Comparison of ENCODE assay signal across 8 mouse cellular contexts in genomic region chr11:105911592-105912375, GRCm38 (mm10). TPM values are rescaled to one million over a fixed set of nuclear protein-coding genes. Genes with fewer than 3 reads are reported as not detected.
A peak's percentile ranks its signal among the peaks of the same experiment; 100 is the strongest.
DNase-seq lines count a peak whose midpoint lies in the region; ATAC-seq and TF ChIP-seq lines count a peak whose summit lies in the region.

No protein-coding gene starts in this region.

- no peak overlapping the region for H3K27ac ChIP-seq in forebrain, embryonic 12.5 days
- H3K27ac ChIP-seq in hindbrain, postnatal 0 days = no peak overlapping the region
- no peak overlapping the region for H3K27ac ChIP-seq in midbrain, embryonic 11.5 days (ENCODE audit: low read depth, low read length)

- H3K27me3 ChIP-seq in forebrain, embryonic 12.5 days = no peaks in the 10 kb centered on the region
- H3K27me3 ChIP-seq in hindbrain, postnatal 0 days (ENCODE audit: insufficient read depth, low read length) = no peaks in the 10 kb centered on the region
- H3K27me3 ChIP-seq in midbrain, embryonic 11.5 days (ENCODE audit: control insufficient read depth, insufficient read depth, low read length) = no peaks in the 10 kb centered on the region

- H3K36me3 ChIP-seq in forebrain, embryonic 12.5 days (replicated peaks) = no peaks in the 10 kb centered on the region
- peaks cover 34% of the 10 kb centered on the region; the same call in 1 of the 2 replicates for H3K36me3 ChIP-seq in hindbrain, postnatal 0 days (ENCODE audit: insufficient read depth, low read length)
- H3K36me3 ChIP-seq in midbrain, embryonic 11.5 days (ENCODE audit: control insufficient read depth, insufficient read depth, low read length) = no peaks in the 10 kb centered on the region

- no peaks in the 10 kb centered on the region for H3K4me1 ChIP-seq in forebrain, embryonic 12.5 days
- no peaks in the 10 kb centered on the region for H3K4me1 ChIP-seq in hindbrain, postnatal 0 days (ENCODE audit: insufficient read depth, low read length)
- no peaks in the 10 kb centered on the region for H3K4me1 ChIP-seq in midbrain, embryonic 11.5 days (ENCODE audit: control insufficient read depth, insufficient read depth, low read length)

- no peak overlapping the region for H3K4me2 ChIP-seq in forebrain, embryonic 12.5 days
- no peak overlapping the region for H3K4me2 ChIP-seq in hindbrain, postnatal 0 days (ENCODE audit: low read depth, low read length)
- no peak overlapping the region for H3K4me2 ChIP-seq in midbrain, embryonic 11.5 days

- 0 out of 2 replicates have a peak, but pooled peaks have one; percentile 57 for ATAC-seq in forebrain, embryonic 12.5 days (ENCODE audit: low FRiP score)
- ATAC-seq in hindbrain, postnatal 0 days = peak; percentile 85
- peak; percentile 63; the same call in 1 of the 2 replicates for ATAC-seq in midbrain, embryonic 11.5 days (ENCODE audit: low FRiP score)

- DNase-seq in gastrocnemius, adult 18-20 months (ENCODE audit: low spot score) = peak; percentile 82
- no peak for DNase-seq in gastrocnemius, postnatal 25 days
- peak; percentile 81 for DNase-seq in c-Kit-positive CD71-negative TER-119-negative erythroid progenitor cells, embryonic 14.5 days (ENCODE audit: low read depth)
- DNase-seq in hindbrain, postnatal 0 days (ENCODE audit: low spot score) = peak; percentile 93
- DNase-seq in left cerebral cortex, postnatal 14 days (ENCODE audit: low spot score in 2 of 2) = peak; percentile 85 to 90
- DNase-seq in midbrain, embryonic 11.5 days (ENCODE audit: low spot score, missing footprints) = peak; percentile 94
- DNase-seq in right cerebral cortex, postnatal 4 days = peak; percentile 77

- no peak overlapping the region for H3K4me3 ChIP-seq in forebrain, embryonic 12.5 days (replicated peaks)
- no peak overlapping the region for H3K4me3 ChIP-seq in hindbrain, postnatal 0 days (ENCODE audit: low read length)
- no peak overlapping the region for H3K4me3 ChIP-seq in midbrain, embryonic 11.5 days (ENCODE audit: low read depth, low read length)

- 38% methylated on average over 4 of the region's 4 CpGs for WGBS in forebrain, embryonic 12.5 days
- WGBS in hindbrain, postnatal 0 days = 33% methylated on average over 4 of the region's 4 CpGs
- WGBS in midbrain, embryonic 11.5 days = 39% methylated on average over 4 of the region's 4 CpGs

- 0 out of 2 replicates have a peak overlapping the region, but pooled peaks have one; percentile 12 for H3K9ac ChIP-seq in forebrain, embryonic 12.5 days
- H3K9ac ChIP-seq in hindbrain, postnatal 0 days (replicated peaks; ENCODE audit: low read length) = no peak overlapping the region
- no peak overlapping the region for H3K9ac ChIP-seq in midbrain, embryonic 11.5 days (ENCODE audit: low read length)

- TF ChIP-seq CTCF in hindbrain, postnatal 0 days (IDR thresholded peaks at IDR 0.05; ENCODE audit: low read depth) = peak; percentile 94

- no peaks in the 10 kb centered on the region for H3K9me3 ChIP-seq in forebrain, embryonic 12.5 days
- no peaks in the 10 kb centered on the region for H3K9me3 ChIP-seq in hindbrain, postnatal 0 days (ENCODE audit: low read length)
- no peaks in the 10 kb centered on the region for H3K9me3 ChIP-seq in midbrain, embryonic 11.5 days (ENCODE audit: control insufficient read depth, low read length)

- intact Hi-C loops in left cerebral cortex, postnatal 14 days (cut with DNase I) = loop anchor here (5.0 to 10.0 kb wide), 3 partner anchors 227 to 564 kb away; no protein-coding TSS in a partner anchor

RNA-seq across cellular contexts. Expression of gene Cyb561, which starts 41.4 kb away (rescaled TPM):
- 1 to 10 TPM; 3.0 to 3.4 TPM for total RNA-seq in gastrocnemius, adult 18-20 months (2021)
- total RNA-seq in gastrocnemius, postnatal 25 days (2021) = 1 to 10 TPM; 4.2 to 6.6 TPM
- 13.2 and 14.6 TPM in 2 replicates for polyA plus RNA-seq in forebrain, embryonic 12.5 days (2016; fragmentation: Nextera tagmentation; extraction: Ambion mirVana)
- total RNA-seq in hindbrain, postnatal 0 days (2014; rRNA removed) = 45.9 and 52.9 TPM in 2 replicates
- 55.9 and 57.8 TPM in 2 replicates for polyA plus RNA-seq in hindbrain, postnatal 0 days (2015; fragmentation: Nextera tagmentation; extraction: Ambion mirVana)
- total RNA-seq in left cerebral cortex, postnatal 14 days (2021) = 10 to 100 TPM; 64.4 to 65.2 TPM
- 10.1 and 11.6 TPM in 2 replicates for polyA plus RNA-seq in midbrain, embryonic 11.5 days (2014; fragmentation: Nextera tagmentation; extraction: Ambion mirVana)

RNA-seq across cellular contexts. Expression of gene Ace, which starts 56.0 kb away (rescaled TPM):
- 10 to 100 TPM; 19.5 to 19.7 TPM for total RNA-seq in gastrocnemius, adult 18-20 months (2021)
- total RNA-seq in gastrocnemius, postnatal 25 days (2021) = 10 to 100 TPM; 31.1 to 33.9 TPM
- polyA plus RNA-seq in forebrain, embryonic 12.5 days (2016; fragmentation: Nextera tagmentation; extraction: Ambion mirVana) = 0.60 and 0.78 TPM in 2 replicates
- total RNA-seq in hindbrain, postnatal 0 days (2014; rRNA removed) = 31.1 and 35.9 TPM in 2 replicates
- 10.3 and 11.1 TPM in 2 replicates for polyA plus RNA-seq in hindbrain, postnatal 0 days (2015; fragmentation: Nextera tagmentation; extraction: Ambion mirVana)
- 10 to 100 TPM in 1 of 2 experiments, 1 to 10 TPM in 1; 9.7 to 10.5 TPM for total RNA-seq in left cerebral cortex, postnatal 14 days (2021)
- 0.57 and 0.89 TPM in 2 replicates for polyA plus RNA-seq in midbrain, embryonic 11.5 days (2014; fragmentation: Nextera tagmentation; extraction: Ambion mirVana)
